Comparison of ENCODE assay signal across 18 mouse cellular contexts in the genomic region with DNA sequence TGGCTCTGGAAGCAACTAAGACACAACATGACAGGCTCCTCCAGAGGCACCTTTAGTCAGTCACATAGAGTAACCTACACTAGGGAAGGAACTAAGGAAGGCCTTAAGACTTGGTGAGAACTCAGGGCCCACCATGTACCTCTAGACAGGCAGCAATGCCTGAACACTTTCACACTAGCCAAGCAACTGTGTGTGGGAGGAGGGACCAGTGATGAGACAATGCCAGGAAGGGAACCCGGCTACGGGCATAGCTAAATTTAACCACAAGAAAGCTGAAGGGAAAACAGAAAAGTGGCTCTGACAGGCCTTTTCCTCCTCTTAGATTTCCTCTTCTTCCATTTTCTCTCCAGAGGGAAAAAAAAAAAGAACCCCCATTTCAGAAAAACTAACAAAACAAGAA. TPM values are rescaled to one million over a fixed set of nuclear protein-coding genes. Genes with fewer than 3 reads are reported as not detected.
DNase-seq lines count a peak whose midpoint lies in the region; ATAC-seq and TF ChIP-seq lines count a peak whose summit lies in the region.
"Had no signal": no experiment of that assay in that cellular context is flagged by ENCODE, and none has a peak within 500 bp of the region (broad histone marks: within the 10 kb centered on the region; RNA-seq: fewer than 3 reads in every experiment).

No protein-coding gene starts in this region.

- H3K27me3 ChIP-seq in stomach, embryonic 15.5 days (replicated peaks), result no peaks in the 10 kb centered on the region
- no peaks in the 10 kb centered on the region for H3K27me3 ChIP-seq in stomach, postnatal 0 days (ENCODE audit: control insufficient read depth, insufficient read depth, low read length)
- no peaks in the 10 kb centered on the region for H3K27me3 ChIP-seq in forebrain, embryonic 11.5 days (ENCODE audit: control insufficient read depth, insufficient read depth, low read length)
- H3K27me3 ChIP-seq: CH12.LX; embryonic facial prominence, embryonic 15.5 days; hindbrain, embryonic 13.5 days; midbrain, embryonic 12.5 days had no signal

- peak; percentile 20 for DNase-seq in adrenal gland, adult 2 months
- no peak for DNase-seq in adrenal gland, postnatal 14 days
- no peak for DNase-seq in layer of hippocampus, adult 2 months (ENCODE audit: low spot score in 2 of 2)
- no peak for DNase-seq in layer of hippocampus, postnatal 36 days
- DNase-seq in stomach, postnatal 0 days (ENCODE audit: low spot score), result no peak
- no peak for DNase-seq in cerebellum, adult 11 months
- no peak for DNase-seq in forebrain, embryonic 11.5 days (ENCODE audit: low spot score)
- DNase-seq: cerebellum, adult 2 months; gastrocnemius, postnatal 14 days; liver, embryonic 13.5 days; thymus, postnatal 4 days had no signal

- no peaks in the 10 kb centered on the region for H3K9me3 ChIP-seq in stomach, embryonic 15.5 days
- no peaks in the 10 kb centered on the region for H3K9me3 ChIP-seq in stomach, postnatal 0 days (ENCODE audit: control insufficient read depth, low read length)
- no peaks in the 10 kb centered on the region for H3K9me3 ChIP-seq in forebrain, embryonic 11.5 days (ENCODE audit: control insufficient read depth, low read length)
- H3K9me3 ChIP-seq: embryonic facial prominence, embryonic 15.5 days; hindbrain, embryonic 13.5 days; liver, embryonic 13.5 days; midbrain, embryonic 12.5 days had no signal

- ATAC-seq in stomach, embryonic 15.5 days (ENCODE audit: insufficient read depth, low FRiP score, low read depth), result no peak
- ATAC-seq in stomach, postnatal 0 days (ENCODE audit: low FRiP score, low TSS enrichment), result no peak
- no peak for ATAC-seq in forebrain, embryonic 11.5 days (replicated peaks; ENCODE audit: low FRiP score)
- ATAC-seq: forebrain, embryonic 16.5 days; intestine, postnatal 0 days had no signal

- H3K4me1 ChIP-seq in stomach, embryonic 15.5 days, result 0 out of 2 replicates have a peak, but pooled peaks cover 3% of the 10 kb centered on the region
- no peaks in the 10 kb centered on the region for H3K4me1 ChIP-seq in stomach, postnatal 0 days (replicated peaks; ENCODE audit: control insufficient read depth, insufficient read depth)
- no peaks in the 10 kb centered on the region for H3K4me1 ChIP-seq in forebrain, embryonic 11.5 days (replicated peaks; ENCODE audit: control insufficient read depth, insufficient read depth, low read length)
- H3K4me1 ChIP-seq: liver, embryonic 13.5 days had no signal

- WGBS in stomach, embryonic 15.5 days, result 48% methylated on average over 2 of the region's 2 CpGs
- 44% methylated on average over 2 of the region's 2 CpGs for WGBS in stomach, postnatal 0 days
- 70% methylated on average over 2 of the region's 2 CpGs for WGBS in forebrain, embryonic 11.5 days

- no peak for TF ChIP-seq CTCF in layer of hippocampus, adult 2 months (conservative IDR thresholded peaks at IDR 0.05)
- TF ChIP-seq CTCF in stomach, postnatal 0 days (IDR thresholded peaks at IDR 0.05; ENCODE audit: low read depth), result no peak

- no peaks in the 10 kb centered on the region for H3K36me3 ChIP-seq in stomach, embryonic 15.5 days
- H3K36me3 ChIP-seq in stomach, postnatal 0 days (ENCODE audit: control insufficient read depth, insufficient read depth, low read length), result no peaks in the 10 kb centered on the region
- no peaks in the 10 kb centered on the region for H3K36me3 ChIP-seq in forebrain, embryonic 11.5 days (ENCODE audit: control insufficient read depth, insufficient read depth, low read length)
- H3K36me3 ChIP-seq: embryonic facial prominence, embryonic 15.5 days; hindbrain, embryonic 13.5 days; liver, embryonic 13.5 days; midbrain, embryonic 12.5 days had no signal

- no peak overlapping the region for H3K4me2 ChIP-seq in stomach, embryonic 15.5 days
- no peak overlapping the region for H3K4me2 ChIP-seq in stomach, postnatal 0 days (replicated peaks; ENCODE audit: low read depth)
- H3K4me2 ChIP-seq in forebrain, embryonic 11.5 days (ENCODE audit: low read depth, low read length, severe bottlenecking), result no peak overlapping the region
- H3K4me2 ChIP-seq: embryonic facial prominence, embryonic 15.5 days; hindbrain, embryonic 13.5 days; liver, embryonic 13.5 days; midbrain, embryonic 12.5 days had no signal

- peak overlapping the region; percentile 27 for H3K4me3 ChIP-seq in layer of hippocampus, adult 2 months
- no peak overlapping the region for H3K4me3 ChIP-seq in stomach, embryonic 15.5 days (replicated peaks)
- no peak overlapping the region for H3K4me3 ChIP-seq in stomach, postnatal 0 days (ENCODE audit: low read depth, low read length)
- no peak overlapping the region for H3K4me3 ChIP-seq in forebrain, embryonic 11.5 days (ENCODE audit: low read depth, low read length)
- H3K4me3 ChIP-seq: embryonic facial prominence, embryonic 15.5 days; hindbrain, embryonic 13.5 days; liver, embryonic 13.5 days; midbrain, embryonic 12.5 days had no signal

- H3K9ac ChIP-seq in stomach, embryonic 15.5 days, result no peak overlapping the region
- no peak overlapping the region for H3K9ac ChIP-seq in stomach, postnatal 0 days (ENCODE audit: low read length)
- no peak overlapping the region for H3K9ac ChIP-seq in forebrain, embryonic 11.5 days (ENCODE audit: low read length)
- H3K9ac ChIP-seq: embryonic facial prominence, embryonic 15.5 days; hindbrain, embryonic 13.5 days; liver, embryonic 13.5 days; midbrain, embryonic 12.5 days had no signal

- H3K27ac ChIP-seq in layer of hippocampus, adult 2 months, result peak overlapping the region; percentile 66
- peak overlapping the region; percentile 21; the same call in 1 of the 2 replicates for H3K27ac ChIP-seq in stomach, embryonic 15.5 days
- H3K27ac ChIP-seq in stomach, postnatal 0 days (replicated peaks), result no peak overlapping the region
- H3K27ac ChIP-seq in forebrain, embryonic 11.5 days (ENCODE audit: low read depth, low read length), result no peak overlapping the region
- H3K27ac ChIP-seq: embryonic facial prominence, embryonic 15.5 days; hindbrain, embryonic 13.5 days; liver, embryonic 13.5 days; midbrain, embryonic 12.5 days had no signal

- no peak for TF ChIP-seq EP300 in stomach, postnatal 0 days (optimal IDR thresholded peaks at IDR 0.05)

RNA-seq across cellular contexts. Expression of a gene that starts 6.6 kb away (rescaled TPM):
- 10 to 100 TPM; 66.9 to 81.3 TPM for total RNA-seq in adrenal gland, adult 2 months (2021)
- 12.3 and 18.9 TPM in 2 replicates for polyA plus RNA-seq in adrenal gland, adult 2 months (2012; rRNA removed)
- 62.3 and 80.4 TPM in 2 replicates for total RNA-seq in adrenal gland, postnatal 14 days (2021)
- 100 to 1,000 TPM; 265 to 269 TPM for total RNA-seq in layer of hippocampus, adult 2 months (2021)
- 100 to 1,000 TPM; 264 to 288 TPM for total RNA-seq in layer of hippocampus, postnatal 36 days (2021)
- polyA plus RNA-seq in stomach, embryonic 15.5 days (2015; fragmentation: Nextera tagmentation; extraction: Ambion mirVana), result 14.5 and 15.4 TPM in 2 replicates
- polyA plus RNA-seq in stomach, postnatal 0 days (2015; fragmentation: Nextera tagmentation; extraction: Ambion mirVana), result 4.3 and 4.4 TPM in 2 replicates
- polyA plus RNA-seq in forebrain, embryonic 11.5 days (2014; fragmentation: Nextera tagmentation; extraction: Ambion mirVana), result 15.7 and 21.7 TPM in 2 replicates

Comparison
In these comparisons a context has a peak if more than half of its experiments do, and no peak if none do; other contexts are left out.
1. H3K27ac ChIP-seq: peak in layer of hippocampus, adult 2 months (single experiment) and stomach, embryonic 15.5 days (single experiment); none in stomach, postnatal 0 days (single experiment) and forebrain, embryonic 11.5 days (single experiment).